19 mouse cellular contexts compared by ENCODE assay signal in genomic region chr9:66874297-66874696, GRCm38 (mm10). TPM values are rescaled to one million over a fixed set of nuclear protein-coding genes. Genes with fewer than 3 reads are reported as not detected.
A peak's percentile ranks its signal among the peaks of the same experiment; 100 is the strongest.
DNase-seq lines count a peak whose midpoint lies in the region; TF ChIP-seq lines count a peak whose summit lies in the region.
"Had no signal": no experiment of that assay in that cellular context is flagged by ENCODE, and none has a peak within 500 bp of the region (broad histone marks: within the 10 kb centered on the region; RNA-seq: fewer than 3 reads in every experiment).

No protein-coding gene starts in this region.

- DNase-seq in testis, postnatal 10 days (ENCODE audit: low spot score) = no peak
- DNase-seq in ovary, adult 18-20 months (ENCODE audit: low spot score) = no peak
- DNase-seq in kidney, adult 18-20 months = no peak
- DNase-seq: adrenal gland, postnatal 14 days; cerebellum, adult 18-20 months; cerebellum, adult 9-11 months; cerebellum, postnatal 36 days; gastrocnemius, adult 2 months; gastrocnemius, postnatal 36 days; heart, adult 18-20 months had no signal

- no peak for TF ChIP-seq CTCF in testis, adult 2 months (IDR thresholded peaks at IDR 0.05; ENCODE audit: control insufficient read depth, insufficient read depth, insufficient replicate concordance, low read depth, low read length)
- TF ChIP-seq CTCF in bone marrow macrophage, adult 2 months (IDR thresholded peaks at IDR 0.05; ENCODE audit: low read depth, low read length) = no peak

- H3K27ac ChIP-seq in testis, adult 2 months (ENCODE audit: control insufficient read depth, insufficient read depth, low read depth, low read length) = 0 out of 2 replicates have a peak overlapping the region, but pooled peaks have one; percentile 3
- peak overlapping the region; percentile 75 for H3K27ac ChIP-seq in bone marrow macrophage, adult 2 months (ENCODE audit: insufficient read depth, low read depth, low read length)
- H3K27ac ChIP-seq in macrophage = peak overlapping the region; percentile 99
- H3K27ac ChIP-seq: embryonic facial prominence, embryonic 13.5 days; forebrain, embryonic 10.5 days; gastrocnemius, adult 2 months; heart, embryonic 10.5 days; heart, embryonic 15.5 days; hindbrain, embryonic 10.5 days; hindbrain, embryonic 14.5 days had no signal

- peaks cover 90% of the 10 kb centered on the region for H3K79me2 ChIP-seq in macrophage (ENCODE audit: inconsistent target)

- no peak overlapping the region for H3K4me3 ChIP-seq in testis, adult 2 months (ENCODE audit: control insufficient read depth, low read depth, low read length)
- no peak overlapping the region for H3K4me3 ChIP-seq in bone marrow macrophage, adult 2 months (ENCODE audit: insufficient read depth, low read length)
- H3K4me3 ChIP-seq in macrophage (ENCODE audit: inconsistent target) = no peak overlapping the region
- H3K4me3 ChIP-seq: embryonic facial prominence, embryonic 13.5 days; forebrain, embryonic 10.5 days; gastrocnemius, adult 2 months; heart, embryonic 10.5 days; heart, embryonic 15.5 days; hindbrain, embryonic 10.5 days had no signal

- H3K36me3 ChIP-seq in testis, adult 2 months (ENCODE audit: control insufficient read depth, insufficient read depth, low read length) = no peaks in the 10 kb centered on the region
- peaks cover 21% of the 10 kb centered on the region; the same call in 1 of the 2 replicates for H3K36me3 ChIP-seq in macrophage (ENCODE audit: inconsistent target)

- H3K4me1 ChIP-seq in testis, adult 2 months (ENCODE audit: control insufficient read depth, insufficient read depth, low read length) = no peaks in the 10 kb centered on the region
- H3K4me1 ChIP-seq in bone marrow macrophage, adult 2 months (ENCODE audit: control insufficient read depth, insufficient read depth, low read length) = peaks cover 38% of the 10 kb centered on the region
- H3K4me1 ChIP-seq: forebrain, embryonic 10.5 days; hindbrain, embryonic 10.5 days had no signal

- 79% methylated on average over 4 of the region's 5 CpGs for WGBS in macrophage (ENCODE audit: missing documents)

- H3K27me3 ChIP-seq in testis, adult 2 months (ENCODE audit: control insufficient read depth, insufficient read depth, low read length) = no peaks in the 10 kb centered on the region
- H3K27me3 ChIP-seq: embryonic facial prominence, embryonic 13.5 days; heart, embryonic 15.5 days had no signal

- no peak for TF ChIP-seq POLR2A in testis, adult 2 months (IDR thresholded peaks at IDR 0.05; ENCODE audit: control insufficient read depth, low read depth, low read length)
- TF ChIP-seq POLR2A in bone marrow macrophage, adult 2 months (IDR thresholded peaks at IDR 0.05; ENCODE audit: borderline replicate concordance, low read depth, low read length) = no peak

RNA-seq across cellular contexts. Expression of gene Aph1c, which starts 39.8 kb away (rescaled TPM):
- 7.3 and 10.2 TPM in 2 replicates for polyA plus RNA-seq in testis, adult 2 months (2012; rRNA removed)
- polyA plus RNA-seq in bone marrow macrophage, adult 2 months (2012; ENCODE audit: insufficient read depth, insufficient read length, missing spikeins) = 93.9 and 111 TPM in 2 replicates
- 100 to 1,000 TPM in 2 of 26 experiments, 10 to 100 TPM in 17, 1 to 10 TPM in 7; 1.8 to 107 (median 24.8) TPM for total RNA-seq in macrophage (2018; cell fraction: chromatin; rRNA removed)
- 100 to 1,000 TPM in 9 of 26 experiments, 10 to 100 TPM in 17; 27.9 to 148 (median 70.1) TPM for total RNA-seq in macrophage (2018; cell fraction: cytosol; rRNA removed)
- total RNA-seq in macrophage (2018; cell fraction: nucleus; rRNA removed) = 100 to 1,000 TPM in 6 of 26 experiments, 10 to 100 TPM in 20; 20.2 to 162 (median 62.6) TPM
- 28.2 to 132 TPM (median 63.8 TPM) in 3 replicates for polyA plus RNA-seq in macrophage (2018)

RNA-seq across cellular contexts. Expression of gene Rab8b, which starts 45.2 kb away (rescaled TPM):
- polyA plus RNA-seq in testis, adult 2 months (2012; rRNA removed) = 8.6 and 10.9 TPM in 2 replicates
- polyA plus RNA-seq in bone marrow macrophage, adult 2 months (2012; ENCODE audit: insufficient read depth, insufficient read length, missing spikeins) = 160 and 169 TPM in 2 replicates
- total RNA-seq in macrophage (2018; cell fraction: chromatin; rRNA removed) = 100 to 1,000 TPM in 24 of 26 experiments, 10 to 100 TPM in 2; 75.0 to 334 (median 129) TPM
- total RNA-seq in macrophage (2018; cell fraction: cytosol; rRNA removed) = 100 to 1,000 TPM; 225 to 568 (median 292) TPM
- 100 to 1,000 TPM; 152 to 371 (median 210) TPM for total RNA-seq in macrophage (2018; cell fraction: nucleus; rRNA removed)
- polyA plus RNA-seq in macrophage (2018) = 189 to 289 TPM (median 212 TPM) in 3 replicates

Comparison
In these comparisons a context has a peak if more than half of its experiments do, and no peak if none do; other contexts are left out.
1. H3K27ac ChIP-seq: peak in every context shown above with its lines; median percentile 99 in macrophage; 75 in bone marrow macrophage, adult 2 months; 3 in testis, adult 2 months.
2. RNA of gene Rab8b, which starts 45.2 kb away (polyA plus RNA-seq): 189 to 289 TPM in macrophage and 160 to 169 TPM in bone marrow macrophage, adult 2 months; 8.6 to 10.9 TPM in testis, adult 2 months; every median in the first group is over 10 times any median in the second.